Mouse (Mus musculus) left cerebral cortex, adult 2 months (tissue): ENCODE measurements around the gene Rhoa. TPM values are rescaled to one million over a fixed set of nuclear protein-coding genes. Genes with fewer than 3 reads are reported as not detected.
A peak's percentile ranks its signal among the peaks of the same experiment; 100 is the strongest.

Source experiments
- DNase-seq, 2 experiments: peaks; one replicate each; pipeline ENCODE4 v3.0.0; 2021 to 2022; ENCODE audit warnings: low spot score in 2 of 2, mixed read lengths in 1 of 2; ENCODE audit errors: extremely low spot score in 1 of 2
- H3K27ac ChIP-seq: fragments of 200-600 bp; 2 replicates; pipeline ENCODE4 v1.8.1; 2022
- H3K4me3 ChIP-seq: fragments of 200-600 bp; 2 replicates; pipeline ENCODE4 v1.8.1; 2022
- CTCF ChIP-seq: fragments of 200-600 bp; IDR thresholded peaks from 2 replicates; pipeline ENCODE4 v1.8.1; 2022; ENCODE audit warnings: antibody characterized with exemption, mild to moderate bottlenecking, moderate library complexity
- intact Hi-C: fragments of 180-260 bp; cut with DNase I; formaldehyde crosslinking; loops from one replicate; pipeline ENCODE4 v1.15.1; 2025
- total RNA-seq, 2 experiments: library from RNA; stranded (reverse); gene quantifications; 2 replicates each; pipeline ENCODE4 v1.2.3; 2021

The Rhoa gene
- total RNA-seq, 2 experiments from 2014 or later: 154 to 159 TPM

GRCm38 (mm10) chr9:108325811-108326210 is 19.9 kb downstream of the Rhoa start:
- TF ChIP-seq CTCF: no peak
- H3K4me3 ChIP-seq: no peak overlapping the region
- intact Hi-C loops: no loop called here

GRCm38 (mm10) chr9:108337848-108338550 is 32.1 kb downstream of the Rhoa start:
- no peak for TF ChIP-seq CTCF
- Histone ChIP-seq H3K4me3 (no peak overlapping the region), H3K27ac (peak overlapping the region; percentile 86; the same call in 1 of the 2 replicates)
- intact Hi-C loops: loop anchor here (2.0 kb wide), 1 partner anchor 31 kb away; the partner anchor contains the start of genes Rhoa and Tcta
- no peak for DNase-seq

More at GRCm38 (mm10) chr9:108325811-108326210, 19.9 kb downstream of the Rhoa start:
- DNase-seq: no peak
- no peak overlapping the region for H3K27ac ChIP-seq

GRCm38 (mm10) chr9:108338551-108338885 is 32.6 kb downstream of the Rhoa start:
- peak overlapping the region; percentile 86 for H3K27ac ChIP-seq
- H3K4me3 ChIP-seq: peak overlapping the region; percentile 70
- intact Hi-C loops: loop anchor here (2.0 kb wide), 1 partner anchor 32 kb away; the partner anchor contains the start of genes Rhoa and Tcta
- TF ChIP-seq CTCF: no peak
- no peak for DNase-seq

GRCm38 (mm10) chr9:108338886-108339781 is 33.2 kb downstream of the Rhoa start, which contains the start of gene Gpx1:
TSS of gene Gpx1 (plus strand) at chr9:108338903.
- intact Hi-C loops: loop anchor here (2.0 kb wide), 1 partner anchor 32 kb away; the partner anchor contains the start of genes Rhoa and Tcta
- H3K27ac ChIP-seq: peak within 1 kb of the TSS; percentile 86
- no peak; the same call in 1 of the 2 replicates for TF ChIP-seq CTCF

GRCm38 (mm10) chr9:108339886-108340257 is 33.9 kb downstream of the Rhoa start:
- peak overlapping the region; percentile 70 for H3K4me3 ChIP-seq
- TF ChIP-seq CTCF: no peak
- intact Hi-C loops: loop anchor here (2.0 kb wide), 1 partner anchor 33 kb away; the partner anchor contains the start of genes Rhoa and Tcta
- peak in 1 of 2 experiments; percentile 15 for DNase-seq
- peak overlapping the region; percentile 86 for H3K27ac ChIP-seq

More at GRCm38 (mm10) chr9:108338886-108339781, 33.2 kb downstream of the Rhoa start, which contains the start of gene Gpx1:
- H3K4me3 ChIP-seq: peak within 1 kb of the TSS; percentile 70
- DNase-seq: peak; percentile 75 to 83

DNA sequence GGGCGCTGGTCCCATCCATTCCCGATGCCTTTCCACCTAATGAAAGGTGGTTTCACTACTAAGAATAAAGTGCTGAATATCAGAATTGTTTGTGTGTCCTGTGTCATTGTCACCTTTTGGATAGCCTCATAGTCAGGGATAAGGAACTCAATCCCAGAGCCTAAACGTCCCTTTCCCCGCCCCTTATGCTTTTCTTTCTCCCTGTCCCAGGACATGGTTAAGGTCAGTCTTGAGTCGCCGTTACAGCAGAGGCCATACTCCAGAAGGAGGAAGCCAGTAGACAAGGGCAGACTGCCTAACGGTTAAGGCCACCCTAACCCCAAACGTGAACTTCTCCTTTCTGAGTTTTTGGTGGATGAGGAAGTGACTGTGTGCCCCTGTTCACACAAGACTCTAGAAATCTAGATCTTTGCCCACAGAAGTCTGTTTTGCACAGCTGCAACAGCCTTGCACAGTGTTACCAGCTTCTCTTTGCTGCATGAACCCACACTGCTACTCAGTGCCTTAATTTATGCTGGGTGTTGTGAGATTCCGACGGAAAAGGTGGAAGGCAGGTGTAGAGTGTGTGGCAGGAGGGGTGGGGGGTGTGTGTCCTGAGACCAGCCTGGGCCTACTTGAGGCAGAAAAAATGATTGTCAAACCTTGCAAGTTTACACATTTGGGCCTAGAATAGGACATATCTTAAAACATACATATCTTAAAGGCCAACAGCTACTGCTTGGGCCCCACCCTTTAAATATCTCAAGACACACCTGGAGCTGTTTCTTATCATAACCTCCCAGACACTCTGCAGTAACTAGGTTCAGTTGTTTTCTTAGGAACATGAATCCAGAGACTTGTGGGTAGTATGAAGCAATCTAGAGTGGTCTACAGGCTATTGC is 34.6 kb downstream of the Rhoa start:
- intact Hi-C loops: no loop called here
- no peak for TF ChIP-seq CTCF
- H3K4me3 ChIP-seq: peak overlapping the region; percentile 70
- peak overlapping the region; percentile 86 for H3K27ac ChIP-seq
- no peak for DNase-seq

GRCm38 (mm10) chr9:108341139-108341475 is 35.2 kb downstream of the Rhoa start:
- no peak overlapping the region; the same call in 1 of the 2 replicates for H3K27ac ChIP-seq
- TF ChIP-seq CTCF: no peak
- intact Hi-C loops: no loop called here
- DNase-seq: no peak
- no peak overlapping the region for H3K4me3 ChIP-seq

DNA sequence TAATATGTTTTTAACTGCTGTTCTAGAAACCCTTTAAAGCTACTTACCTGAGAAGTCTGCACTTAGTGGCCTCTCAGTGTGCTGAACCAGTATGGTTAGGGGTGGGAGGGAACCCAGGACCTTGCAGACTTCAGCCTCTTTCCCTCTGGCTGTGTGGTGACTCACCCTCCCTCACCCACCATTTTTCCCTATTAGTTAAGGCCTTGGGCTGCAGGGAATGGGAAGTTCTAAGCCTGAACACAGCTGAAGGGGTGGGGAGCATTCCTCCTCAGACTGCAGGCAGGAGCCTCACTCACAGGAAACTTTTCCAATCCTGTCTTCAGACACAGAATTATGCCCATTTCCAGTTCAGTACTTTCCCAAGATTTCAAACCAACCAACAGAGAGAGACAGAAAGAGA is 35.9 kb downstream of the Rhoa start:
- intact Hi-C loops: no loop called here
- DNase-seq: no peak
- Histone ChIP-seq H3K4me3 (no peak overlapping the region), H3K27ac (peak overlapping the region; percentile 73; the same call in 1 of the 2 replicates)
- no peak for TF ChIP-seq CTCF

GRCm38 (mm10) chr9:108342301-108342831 is 36.4 kb downstream of the Rhoa start:
- Histone ChIP-seq H3K4me3 (no peak overlapping the region), H3K27ac (peak overlapping the region; percentile 73)
- no peak for DNase-seq
- no peak; the same call in 1 of the 2 replicates for TF ChIP-seq CTCF
- intact Hi-C loops: no loop called here

GRCm38 (mm10) chr9:108343331-108343730 is 37.4 kb downstream of the Rhoa start:
- intact Hi-C loops: no loop called here
- TF ChIP-seq CTCF: no peak
- DNase-seq: no peak
- Histone ChIP-seq H3K4me3 (no peak overlapping the region), H3K27ac (no peak overlapping the region)

GRCm38 (mm10) chr9:108343835-108344234 is 37.9 kb downstream of the Rhoa start:
- no peak for TF ChIP-seq CTCF
- Histone ChIP-seq H3K4me3 (no peak overlapping the region), H3K27ac (no peak overlapping the region)
- intact Hi-C loops: no loop called here
- no peak for DNase-seq
